Mouse (Mus musculus) retina, adult 2 months (tissue): ENCODE data around the gene Ccm2.

ENCODE experiments used
- DNase-seq: peaks from one replicate; pipeline ENCODE4 v3.0.0-alpha.2; 2012; ENCODE audit warnings: low read depth, low spot score

Gene Ccm2

DNA sequence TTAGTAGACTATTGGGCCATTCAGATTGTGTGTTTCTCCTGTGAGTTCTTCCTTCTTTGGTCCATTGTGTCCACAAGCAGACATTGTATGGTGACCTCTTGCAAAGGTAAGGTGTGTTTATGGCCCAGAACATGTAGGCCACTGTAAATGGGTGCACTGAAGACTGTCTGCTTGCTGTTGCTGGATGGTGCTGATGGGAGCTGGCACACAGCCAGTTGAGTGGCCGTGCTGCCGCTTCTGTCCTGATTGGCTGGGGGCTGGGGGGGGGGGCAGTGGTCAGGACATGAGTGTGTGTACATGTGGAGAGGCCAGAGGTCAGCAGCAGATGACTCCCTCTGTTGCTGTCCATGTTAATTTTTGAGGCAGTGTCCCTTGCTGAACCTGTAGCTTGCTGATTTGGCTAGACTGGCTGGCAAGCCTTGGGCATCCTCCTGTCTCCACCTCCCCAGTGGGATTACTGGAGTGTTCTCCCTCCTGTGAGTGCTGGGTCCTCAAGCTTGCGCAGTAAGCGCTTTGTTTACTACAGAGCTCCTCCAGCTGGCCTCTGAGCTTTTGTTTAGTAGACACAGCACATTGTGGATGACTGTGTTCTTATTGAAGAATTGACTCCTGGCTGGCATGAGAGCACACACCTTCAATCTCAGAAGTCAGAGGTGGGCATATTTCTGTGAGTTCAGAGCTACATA is 33.5 kb downstream of the Ccm2 start:
- no peak for DNase-seq

DNA sequence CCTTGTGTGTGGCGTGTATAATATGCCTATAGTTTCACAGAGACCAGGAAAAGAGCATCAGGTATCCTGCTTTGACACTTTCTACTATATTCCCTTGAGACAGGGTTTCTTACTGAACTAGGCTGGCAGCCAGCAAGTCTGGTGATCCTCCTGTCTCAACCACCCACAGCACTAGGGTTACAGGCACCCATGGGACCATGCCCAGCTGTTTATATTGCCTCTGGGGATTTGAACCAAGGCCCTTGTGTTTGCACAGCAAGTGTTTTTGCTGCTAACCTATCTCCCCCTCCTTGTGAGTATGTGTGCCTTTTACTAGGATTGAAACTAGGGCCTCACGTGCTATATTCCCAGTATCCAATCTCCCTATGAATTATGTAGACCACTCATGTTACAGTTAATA is 34.9 kb downstream of the Ccm2 start:
- no peak for DNase-seq

GRCm38 (mm10) chr11:6585748-6586147 is 39.1 kb downstream of the Ccm2 start:
- DNase-seq: no peak

- no peak for DNase-seq
These were observed 40.0 kb downstream of the Ccm2 start for GRCm38 (mm10) chr11:6586660-6587059.

DNA sequence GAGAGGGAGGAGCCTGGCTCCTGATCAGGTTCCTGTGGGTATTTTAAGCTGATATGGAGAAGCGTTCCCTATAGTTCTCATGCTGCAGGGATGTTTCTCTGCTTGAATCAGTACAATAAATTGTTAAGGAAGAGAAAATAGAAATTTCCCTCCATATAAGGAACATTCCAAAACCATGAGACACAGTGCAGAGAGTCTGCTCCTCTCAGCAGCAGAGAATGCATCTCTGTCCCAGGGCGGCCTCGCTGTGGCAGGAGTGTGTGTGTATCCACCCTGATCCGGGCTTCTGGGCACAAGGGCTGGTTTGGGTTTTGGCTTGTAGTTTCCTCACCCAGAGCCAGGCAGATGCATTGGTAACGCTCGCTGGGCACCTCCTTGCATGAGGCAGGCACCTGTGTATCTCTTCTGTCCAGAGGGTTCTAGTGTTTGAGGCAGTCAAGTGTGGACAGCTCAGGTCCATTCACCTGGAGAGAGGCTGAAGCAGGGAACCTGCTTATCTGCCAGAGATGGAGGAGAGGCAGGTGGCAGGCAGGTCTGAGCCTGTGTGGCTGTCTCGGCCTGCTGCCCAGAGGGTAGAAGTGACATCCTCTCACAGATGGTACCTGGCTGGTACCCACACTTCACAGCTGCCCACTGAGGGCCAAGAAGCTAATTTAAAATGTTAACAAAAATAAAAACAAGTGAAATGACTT is 40.7 kb downstream of the Ccm2 start:
- DNase-seq: no peak

GRCm38 (mm10) chr11:6588295-6588694 is 41.6 kb downstream of the Ccm2 start:
- DNase-seq: no peak

DNA sequence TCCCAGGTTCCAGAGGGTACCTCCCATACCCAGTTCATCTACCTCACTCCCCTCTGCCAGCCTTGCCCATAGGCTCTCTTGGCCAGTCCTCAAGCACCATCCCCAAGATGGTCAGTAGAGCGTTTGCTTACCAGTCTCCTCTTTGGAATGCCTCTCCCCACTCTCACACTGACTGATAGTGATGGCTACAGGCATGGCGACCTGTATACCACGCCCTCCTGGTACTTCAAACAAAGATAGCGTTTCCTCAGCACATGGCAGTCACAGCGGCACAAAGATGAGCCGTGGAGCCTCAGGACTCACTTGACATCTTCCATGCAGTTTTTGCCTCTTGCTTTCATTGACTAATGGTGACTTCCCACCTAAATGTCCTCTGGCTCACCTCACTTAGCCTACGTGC is 43.2 kb downstream of the Ccm2 start:
- no peak for DNase-seq

- DNase-seq: no peak
These were observed 44.4 kb downstream of the Ccm2 start for GRCm38 (mm10) chr11:6590933-6591675.

GRCm38 (mm10) chr11:6593406-6593805 is 46.7 kb downstream of the Ccm2 start:
- no peak for DNase-seq

DNA sequence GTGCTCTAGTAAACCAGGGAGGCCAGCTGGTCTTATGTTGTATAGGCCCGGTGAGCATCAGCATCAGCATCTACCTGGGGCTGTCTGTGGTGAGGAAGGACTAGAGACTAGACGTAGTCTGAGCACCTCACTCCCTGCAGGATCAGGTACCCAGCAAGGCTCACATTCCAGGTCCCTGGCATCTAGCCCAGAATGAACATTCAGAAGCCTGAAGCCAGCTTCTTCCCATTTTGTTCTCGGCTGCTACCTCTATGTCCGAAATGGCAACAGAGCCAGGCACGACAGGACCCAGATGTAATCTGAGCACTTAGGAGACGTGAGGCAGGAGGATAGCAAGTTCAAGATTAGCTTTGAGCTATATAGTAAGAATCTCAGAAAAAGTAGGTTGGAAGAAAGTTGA is 48.2 kb downstream of the Ccm2 start:
- DNase-seq: no peak

DNA sequence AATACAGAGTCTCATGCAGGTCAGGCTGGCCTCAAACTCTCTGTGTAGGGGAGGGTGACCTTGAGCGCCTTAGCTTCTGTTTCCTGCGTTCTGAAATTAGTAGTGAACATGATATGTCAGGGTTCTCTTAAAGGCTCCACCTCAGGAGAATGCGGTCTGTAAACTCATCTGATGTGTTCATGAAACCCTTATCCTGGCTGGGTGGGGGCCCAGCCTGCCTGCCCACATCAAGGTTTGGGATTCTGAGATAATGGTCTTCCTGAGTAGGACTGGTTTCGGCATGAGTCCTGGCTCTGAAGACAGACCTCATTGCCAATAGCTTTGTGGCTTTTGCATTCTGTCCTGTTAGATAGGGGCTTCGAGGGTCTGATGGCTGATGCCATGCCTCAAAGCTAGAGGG is 48.7 kb downstream of the Ccm2 start:
- DNase-seq: no peak

DNA sequence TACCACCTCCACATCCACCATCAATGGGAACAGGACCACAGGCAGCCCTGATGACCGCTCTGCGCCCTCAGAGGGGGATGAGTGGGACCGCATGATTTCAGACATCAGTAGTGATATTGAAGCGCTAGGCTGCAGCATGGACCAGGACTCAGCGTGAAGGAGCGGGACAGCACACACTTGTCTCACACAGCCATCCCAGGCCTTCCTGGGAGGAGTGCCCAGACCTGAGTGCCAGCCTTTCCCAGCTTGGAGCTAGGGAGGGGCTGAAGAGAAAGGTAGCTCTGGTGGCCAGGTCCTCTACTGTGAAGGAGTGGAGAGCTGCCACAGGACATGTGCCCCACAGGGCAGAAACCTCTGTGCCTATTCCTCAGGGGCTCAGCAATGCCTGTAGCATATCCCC is 49.5 kb downstream of the Ccm2 start:
- DNase-seq: no peak

- no peak for DNase-seq
These were observed 49.9 kb downstream of the Ccm2 start for GRCm38 (mm10) chr11:6596616-6597015.

GRCm38 (mm10) chr11:6597523-6597922 is 50.8 kb downstream of the Ccm2 start:
- DNase-seq: no peak

- no peak for DNase-seq
These were observed 51.7 kb downstream of the Ccm2 start for GRCm38 (mm10) chr11:6598191-6598889.

GRCm38 (mm10) chr11:6599011-6599681 is 52.5 kb downstream of the Ccm2 start:
- DNase-seq: no peak

- DNase-seq: no peak
These were observed 53.1 kb downstream of the Ccm2 start for GRCm38 (mm10) chr11:6599831-6600230.

- no peak for DNase-seq
These were observed 53.7 kb downstream of the Ccm2 start for GRCm38 (mm10) chr11:6600284-6600944.

GRCm38 (mm10) chr11:6601649-6602480 is 55.2 kb downstream of the Ccm2 start:
- DNase-seq: no peak

GRCm38 (mm10) chr11:6602662-6603061 is 56.0 kb downstream of the Ccm2 start:
- no peak for DNase-seq
